Mouse (Mus musculus): ENCODE data around the gene Tmem115.

Tmem115 gene

GRCm38 (mm10) chr9:107521711-107522399, 11.9 kb upstream of the Tmem115 start:
- no peak for DNase-seq (ENCODE audit: extremely low read depth, insufficient read length, low spot score)

- DNase-seq (ENCODE audit: extremely low read depth, insufficient read length, low spot score) = no peak
Observed at GRCm38 (mm10) chr9:107522400-107522711, 11.4 kb upstream of the Tmem115 start.

GRCm38 (mm10) chr9:107526198-107527026, 7.3 kb upstream of the Tmem115 start:
- no peak for DNase-seq (ENCODE audit: extremely low read depth, insufficient read length, low spot score)

GRCm38 (mm10) chr9:107534408-107535202, 860 bp downstream of the Tmem115 start:
- DNase-seq (ENCODE audit: extremely low read depth, insufficient read length, low spot score) = peak; percentile 48

- no peak for DNase-seq (ENCODE audit: extremely low read depth, insufficient read length, low spot score)
Observed at GRCm38 (mm10) chr9:107538231-107538630, 4.5 kb downstream of the Tmem115 start.

GRCm38 (mm10) chr9:107538711-107539110, 5.0 kb downstream of the Tmem115 start:
- DNase-seq (ENCODE audit: extremely low read depth, insufficient read length, low spot score) = no peak

- no peak for DNase-seq (ENCODE audit: extremely low read depth, insufficient read length, low spot score)
Observed at GRCm38 (mm10) chr9:107539940-107540339, 6.2 kb downstream of the Tmem115 start.

GRCm38 (mm10) chr9:107540420-107540819, 6.7 kb downstream of the Tmem115 start:
- DNase-seq (ENCODE audit: extremely low read depth, insufficient read length, low spot score) = no peak

GRCm38 (mm10) chr9:107541005-107541404, 7.3 kb downstream of the Tmem115 start:
- no peak for DNase-seq (ENCODE audit: extremely low read depth, insufficient read length, low spot score)

- peak; percentile 97 for DNase-seq (ENCODE audit: extremely low read depth, insufficient read length, low spot score)
Observed at GRCm38 (mm10) chr9:107541474-107542351, 8.0 kb downstream of the Tmem115 start, which contains the start of the genes Cyb561d2 and Nprl2. TSS of gene Cyb561d2 (minus strand) at chr9:107542193. TSS of gene Nprl2 (plus strand) at chr9:107542226.

- no peak for DNase-seq (ENCODE audit: extremely low read depth, insufficient read length, low spot score)
Observed at GRCm38 (mm10) chr9:107542352-107542686, 8.6 kb downstream of the Tmem115 start.

- DNase-seq (ENCODE audit: extremely low read depth, insufficient read length, low spot score) = no peak
Observed at GRCm38 (mm10) chr9:107542721-107543120, 9.0 kb downstream of the Tmem115 start.

GRCm38 (mm10) chr9:107543299-107543698, 9.6 kb downstream of the Tmem115 start:
- no peak for DNase-seq (ENCODE audit: extremely low read depth, insufficient read length, low spot score)

- no peak for DNase-seq (ENCODE audit: extremely low read depth, insufficient read length, low spot score)
Observed at GRCm38 (mm10) chr9:107544196-107544700, 10.5 kb downstream of the Tmem115 start.

GRCm38 (mm10) chr9:107544729-107545128, 11.0 kb downstream of the Tmem115 start:
- no peak for DNase-seq (ENCODE audit: extremely low read depth, insufficient read length, low spot score)

- DNase-seq (ENCODE audit: extremely low read depth, insufficient read length, low spot score) = no peak
Observed at GRCm38 (mm10) chr9:107545199-107545598, 11.5 kb downstream of the Tmem115 start.

- DNase-seq (ENCODE audit: extremely low read depth, insufficient read length, low spot score) = peak; percentile 35
Observed at GRCm38 (mm10) chr9:107545602-107546001, 11.9 kb downstream of the Tmem115 start.

- no peak for DNase-seq (ENCODE audit: extremely low read depth, insufficient read length, low spot score)
Observed at GRCm38 (mm10) chr9:107547026-107547425, 13.3 kb downstream of the Tmem115 start, which contains the start of gene Zmynd10. TSS of gene Zmynd10 (plus strand) at chr9:107547298.

GRCm38 (mm10) chr9:107547957-107548356, 14.2 kb downstream of the Tmem115 start:
- no peak for DNase-seq (ENCODE audit: extremely low read depth, insufficient read length, low spot score)

- DNase-seq (ENCODE audit: extremely low read depth, insufficient read length, low spot score) = no peak
Observed at GRCm38 (mm10) chr9:107548820-107549219, 15.1 kb downstream of the Tmem115 start.

Measured in 3134 (cell line).